Mouse (Mus musculus): ENCODE results near the gene Tead4.

- TF ChIP-seq GATA1 (IDR thresholded peaks at IDR 0.05; ENCODE audit: low read length) (no peak), TAL1 (IDR thresholded peaks at IDR 0.05; ENCODE audit: low read length) (no peak)
Measured at GRCm38 (mm10) chr6:128225009-128225845, 75.4 kb downstream of the Tead4 start.
